Mouse (Mus musculus): ENCODE data around the gene Gm7073. TPM values are rescaled to one million over a fixed set of nuclear protein-coding genes. Genes with fewer than 3 reads are reported as not detected.

Gm7073 gene
- polyA plus RNA-seq, 1 experiment from 2014 or later: not detected

GRCm38 (mm10) chrX:60542901-60543300, 3.9 kb upstream of the Gm7073 start:
- H3K4me1 ChIP-seq (replicated peaks; ENCODE audit: control insufficient read depth, insufficient read depth, low read length): 0 out of 2 replicates have a peak, but pooled peaks cover 2% of the 10 kb centered on the region
- H3K4me2 ChIP-seq (ENCODE audit: low read length): no peak overlapping the region
- WGBS: 19% methylated on average over 1 of the region's 1 CpGs
- H3K9ac ChIP-seq (replicated peaks; ENCODE audit: low read depth, low read length): no peak overlapping the region
- no peaks in the 10 kb centered on the region for H3K36me3 ChIP-seq (ENCODE audit: control insufficient read depth, insufficient read depth)
- H3K27me3 ChIP-seq (replicated peaks; ENCODE audit: control insufficient read depth, insufficient read depth, low read length): no peaks in the 10 kb centered on the region
- H3K4me3 ChIP-seq (replicated peaks; ENCODE audit: low read length): no peak overlapping the region
- no peaks in the 10 kb centered on the region for H3K9me3 ChIP-seq (ENCODE audit: control insufficient read depth, low read length)
- ATAC-seq: no peak
- no peak overlapping the region for H3K27ac ChIP-seq (ENCODE audit: low read length)

DNA sequence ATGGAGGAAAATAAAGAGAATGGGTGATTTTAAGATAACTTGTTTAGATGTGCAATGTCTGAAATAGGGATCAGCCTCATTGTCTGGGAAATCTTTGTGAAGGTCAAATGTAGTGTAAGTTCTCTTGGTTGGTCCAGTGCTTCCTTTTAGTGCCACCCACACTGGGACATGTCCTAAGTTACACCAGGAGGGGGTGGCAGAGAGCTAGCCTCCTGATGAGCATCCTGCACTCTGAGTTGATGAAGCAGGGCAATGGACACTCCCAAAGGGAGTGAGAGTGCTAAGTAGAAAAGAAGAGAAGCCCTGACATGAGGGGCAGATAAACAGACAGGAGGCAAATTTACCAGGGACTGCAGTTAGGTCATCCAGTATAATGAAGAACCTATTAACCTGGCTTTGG, 35.1 kb downstream of the Gm7073 start:
- Histone ChIP-seq H3K9me3 (ENCODE audit: control insufficient read depth, low read length) (no peaks in the 10 kb centered on the region), H3K27ac (ENCODE audit: low read length) (no peak overlapping the region), H3K36me3 (ENCODE audit: control insufficient read depth, insufficient read depth) (no peaks in the 10 kb centered on the region), H3K4me3 (replicated peaks; ENCODE audit: low read length) (no peak overlapping the region), H3K9ac (replicated peaks; ENCODE audit: low read depth, low read length) (no peak overlapping the region), H3K4me2 (ENCODE audit: low read length) (no peak overlapping the region), H3K4me1 (replicated peaks; ENCODE audit: control insufficient read depth, insufficient read depth, low read length) (no peaks in the 10 kb centered on the region), H3K27me3 (replicated peaks; ENCODE audit: control insufficient read depth, insufficient read depth, low read length) (no peaks in the 10 kb centered on the region)
- peak; percentile 55; the same call in 1 of the 2 replicates for ATAC-seq

- 43% methylated on average over 1 of the region's 1 CpGs for WGBS
- ATAC-seq: no peak
- H3K4me2 ChIP-seq (ENCODE audit: low read length): no peak overlapping the region
- H3K4me3 ChIP-seq (replicated peaks; ENCODE audit: low read length): no peak overlapping the region
- H3K27me3 ChIP-seq (replicated peaks; ENCODE audit: control insufficient read depth, insufficient read depth, low read length): no peaks in the 10 kb centered on the region
- no peaks in the 10 kb centered on the region for H3K4me1 ChIP-seq (replicated peaks; ENCODE audit: control insufficient read depth, insufficient read depth, low read length)
- no peak overlapping the region for H3K27ac ChIP-seq (ENCODE audit: low read length)
- H3K9ac ChIP-seq (replicated peaks; ENCODE audit: low read depth, low read length): no peak overlapping the region
- H3K9me3 ChIP-seq (ENCODE audit: control insufficient read depth, low read length): no peaks in the 10 kb centered on the region
- no peaks in the 10 kb centered on the region for H3K36me3 ChIP-seq (ENCODE audit: control insufficient read depth, insufficient read depth)
Observed at GRCm38 (mm10) chrX:60497750-60498149, 41.3 kb downstream of the Gm7073 start.

DNA sequence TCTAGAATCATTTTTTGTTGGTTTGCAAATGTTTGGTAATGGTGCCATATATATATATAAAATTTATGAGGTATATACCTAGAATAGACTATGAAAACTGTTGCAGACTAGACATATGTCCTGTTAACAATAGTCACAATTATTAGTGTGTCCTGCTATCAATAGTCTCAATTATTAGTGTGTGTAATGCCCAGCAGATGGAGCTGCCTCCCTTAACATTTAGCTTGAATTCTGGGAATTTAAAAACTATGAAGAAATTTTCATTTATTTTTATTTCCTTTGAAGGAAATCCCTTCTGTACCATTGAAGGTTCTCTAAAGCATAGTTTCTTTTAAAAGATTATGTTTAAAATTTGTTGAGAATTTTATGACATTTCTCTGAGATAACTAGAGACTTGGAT, 43.7 kb downstream of the Gm7073 start:
- H3K9me3 ChIP-seq (ENCODE audit: control insufficient read depth, low read length): no peaks in the 10 kb centered on the region
- no peak overlapping the region for H3K9ac ChIP-seq (replicated peaks; ENCODE audit: low read depth, low read length)
- no peak overlapping the region for H3K4me2 ChIP-seq (ENCODE audit: low read length)
- H3K4me3 ChIP-seq (replicated peaks; ENCODE audit: low read length): no peak overlapping the region
- no peaks in the 10 kb centered on the region for H3K36me3 ChIP-seq (ENCODE audit: control insufficient read depth, insufficient read depth)
- ATAC-seq: no peak
- H3K4me1 ChIP-seq (replicated peaks; ENCODE audit: control insufficient read depth, insufficient read depth, low read length): no peaks in the 10 kb centered on the region
- no peaks in the 10 kb centered on the region for H3K27me3 ChIP-seq (replicated peaks; ENCODE audit: control insufficient read depth, insufficient read depth, low read length)
- no peak overlapping the region for H3K27ac ChIP-seq (ENCODE audit: low read length)

- ATAC-seq: no peak
- Histone ChIP-seq H3K9me3 (ENCODE audit: control insufficient read depth, low read length) (no peaks in the 10 kb centered on the region), H3K4me3 (replicated peaks; ENCODE audit: low read length) (no peak overlapping the region), H3K36me3 (ENCODE audit: control insufficient read depth, insufficient read depth) (no peaks in the 10 kb centered on the region), H3K4me2 (ENCODE audit: low read length) (no peak overlapping the region), H3K4me1 (replicated peaks; ENCODE audit: control insufficient read depth, insufficient read depth, low read length) (no peaks in the 10 kb centered on the region), H3K27me3 (replicated peaks; ENCODE audit: control insufficient read depth, insufficient read depth, low read length) (no peaks in the 10 kb centered on the region), H3K9ac (replicated peaks; ENCODE audit: low read depth, low read length) (no peak overlapping the region), H3K27ac (ENCODE audit: low read length) (no peak overlapping the region)
- 12% methylated on average over 2 of the region's 2 CpGs for WGBS
Observed at GRCm38 (mm10) chrX:60463786-60464185, 75.3 kb downstream of the Gm7073 start.

- no peak for ATAC-seq
- H3K27me3 ChIP-seq (replicated peaks; ENCODE audit: control insufficient read depth, insufficient read depth, low read length): no peaks in the 10 kb centered on the region
- H3K36me3 ChIP-seq (ENCODE audit: control insufficient read depth, insufficient read depth): no peaks in the 10 kb centered on the region
- H3K4me1 ChIP-seq (replicated peaks; ENCODE audit: control insufficient read depth, insufficient read depth, low read length): no peaks in the 10 kb centered on the region
- no peak overlapping the region for H3K9ac ChIP-seq (replicated peaks; ENCODE audit: low read depth, low read length)
- no peak overlapping the region for H3K27ac ChIP-seq (ENCODE audit: low read length)
- 22% methylated on average over 4 of the region's 4 CpGs for WGBS
- H3K9me3 ChIP-seq (ENCODE audit: control insufficient read depth, low read length): no peaks in the 10 kb centered on the region
- H3K4me3 ChIP-seq (replicated peaks; ENCODE audit: low read length): no peak overlapping the region
- H3K4me2 ChIP-seq (ENCODE audit: low read length): no peak overlapping the region
Observed at GRCm38 (mm10) chrX:60414563-60415111, 124.4 kb downstream of the Gm7073 start.

DNA sequence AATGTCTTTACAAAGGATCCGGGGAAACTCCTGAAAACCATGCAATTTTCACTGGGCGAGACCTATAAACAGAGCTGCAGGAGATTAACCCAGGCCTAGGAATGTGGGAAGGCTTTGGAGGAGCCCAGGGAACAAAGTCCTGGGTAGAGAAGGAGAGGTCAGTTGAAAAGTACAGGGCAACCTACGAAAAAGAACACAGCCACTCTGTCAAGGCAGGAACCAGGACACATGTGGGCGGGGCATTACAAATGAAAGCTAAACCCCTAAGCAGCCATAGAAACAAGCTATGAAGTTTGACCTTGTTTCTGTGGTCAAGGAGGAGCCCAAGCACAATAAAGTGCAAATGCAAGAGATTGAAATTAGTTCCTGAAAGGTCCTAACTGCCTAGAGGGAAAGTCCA, 133.4 kb downstream of the Gm7073 start:
- peaks cover 8% of the 10 kb centered on the region; the same call in 1 of the 2 replicates for H3K4me1 ChIP-seq (replicated peaks; ENCODE audit: control insufficient read depth, insufficient read depth, low read length)
- H3K27me3 ChIP-seq (replicated peaks; ENCODE audit: control insufficient read depth, insufficient read depth, low read length): no peaks in the 10 kb centered on the region
- no peak overlapping the region for H3K27ac ChIP-seq (ENCODE audit: low read length)
- no peak for ATAC-seq
- WGBS: 67% methylated on average over 4 of the region's 4 CpGs
- no peak overlapping the region for H3K9ac ChIP-seq (replicated peaks; ENCODE audit: low read depth, low read length)
- no peaks in the 10 kb centered on the region for H3K36me3 ChIP-seq (ENCODE audit: control insufficient read depth, insufficient read depth)
- no peak overlapping the region for H3K4me3 ChIP-seq (replicated peaks; ENCODE audit: low read length)
- H3K9me3 ChIP-seq (ENCODE audit: control insufficient read depth, low read length): no peaks in the 10 kb centered on the region
- no peak overlapping the region for H3K4me2 ChIP-seq (ENCODE audit: low read length)

DNA sequence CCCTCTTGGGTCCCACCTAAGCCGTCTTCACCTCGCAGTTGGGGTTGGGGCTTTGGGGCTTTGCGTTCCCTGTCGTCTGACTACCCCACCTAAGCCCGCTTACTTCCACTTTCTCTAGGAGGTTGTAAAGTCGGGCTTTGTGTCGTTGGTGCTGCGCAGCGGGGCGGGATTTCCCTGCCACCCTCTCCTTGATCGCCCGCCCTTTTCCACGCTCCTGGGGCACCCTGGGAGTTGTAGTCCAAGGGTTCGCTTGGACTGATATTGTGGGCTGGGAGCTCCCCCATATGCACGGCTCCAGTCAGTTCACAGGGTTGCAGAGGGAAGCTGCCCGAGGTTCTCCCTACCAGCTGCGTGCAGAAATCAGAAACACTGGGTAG, 134.4 kb downstream of the Gm7073 start:
- peak overlapping the region; percentile 19 for H3K4me2 ChIP-seq (ENCODE audit: low read length)
- no peaks in the 10 kb centered on the region for H3K36me3 ChIP-seq (ENCODE audit: control insufficient read depth, insufficient read depth)
- peaks cover 8% of the 10 kb centered on the region; the same call in 1 of the 2 replicates for H3K4me1 ChIP-seq (replicated peaks; ENCODE audit: control insufficient read depth, insufficient read depth, low read length)
- H3K27me3 ChIP-seq (replicated peaks; ENCODE audit: control insufficient read depth, insufficient read depth, low read length): no peaks in the 10 kb centered on the region
- ATAC-seq: peak; percentile 98
- 11% methylated on average over 17 of the region's 17 CpGs for WGBS
- H3K4me3 ChIP-seq (replicated peaks; ENCODE audit: low read length): peak overlapping the region; percentile 71
- no peaks in the 10 kb centered on the region for H3K9me3 ChIP-seq (ENCODE audit: control insufficient read depth, low read length)
- peak overlapping the region; percentile 92 for H3K27ac ChIP-seq (ENCODE audit: low read length)
- peak overlapping the region; percentile 81 for H3K9ac ChIP-seq (replicated peaks; ENCODE audit: low read depth, low read length)

- H3K4me1 ChIP-seq (replicated peaks; ENCODE audit: control insufficient read depth, insufficient read depth, low read length): peaks cover 8% of the 10 kb centered on the region; the same call in 1 of the 2 replicates
- ATAC-seq: peak; percentile 72
- H3K9ac ChIP-seq (replicated peaks; ENCODE audit: low read depth, low read length): peak overlapping the region; percentile 81
- H3K27me3 ChIP-seq (replicated peaks; ENCODE audit: control insufficient read depth, insufficient read depth, low read length): no peaks in the 10 kb centered on the region
- H3K36me3 ChIP-seq (ENCODE audit: control insufficient read depth, insufficient read depth): no peaks in the 10 kb centered on the region
- peak overlapping the region; percentile 92 for H3K27ac ChIP-seq (ENCODE audit: low read length)
- H3K4me3 ChIP-seq (replicated peaks; ENCODE audit: low read length): peak overlapping the region; percentile 71
- peak overlapping the region; percentile 60 for H3K4me2 ChIP-seq (ENCODE audit: low read length)
- 13% methylated on average over 31 of the region's 126 CpGs for whole genome bisulfite sequencing
- H3K9me3 ChIP-seq (ENCODE audit: control insufficient read depth, low read length): no peaks in the 10 kb centered on the region
Observed at GRCm38 (mm10) chrX:60403764-60404667, 135.0 kb downstream of the Gm7073 start.

Data from forebrain, embryonic 16.5 days (tissue).